Mouse (Mus musculus) monocyte, adult 5-6 weeks (primary cell): ENCODE measurements around the gene Jhy. TPM values are rescaled to one million over a fixed set of nuclear protein-coding genes. Genes with fewer than 3 reads are reported as not detected.

Experiments used
- ATAC-seq: fragments of 153-309, 156-312 bp; replicated peaks from 2 replicates; pipeline ENCODE4 v1.8.0; 2017; ENCODE audit warnings: mild to moderate bottlenecking; ENCODE audit not compliant: low TSS enrichment, insufficient number of reproducible peaks, severe bottlenecking, poor library complexity, low FRiP score
- total RNA-seq: library from RNA; stranded (forward); fragments of 200-1000, 200-491, 200-594 nt; gene quantifications from 3 replicates; pipeline ENCODE4 v1.2.3, GENCODE M21; 2017

The Jhy gene
- total RNA-seq, 1 experiment from 2014 or later = not detected

DNA sequence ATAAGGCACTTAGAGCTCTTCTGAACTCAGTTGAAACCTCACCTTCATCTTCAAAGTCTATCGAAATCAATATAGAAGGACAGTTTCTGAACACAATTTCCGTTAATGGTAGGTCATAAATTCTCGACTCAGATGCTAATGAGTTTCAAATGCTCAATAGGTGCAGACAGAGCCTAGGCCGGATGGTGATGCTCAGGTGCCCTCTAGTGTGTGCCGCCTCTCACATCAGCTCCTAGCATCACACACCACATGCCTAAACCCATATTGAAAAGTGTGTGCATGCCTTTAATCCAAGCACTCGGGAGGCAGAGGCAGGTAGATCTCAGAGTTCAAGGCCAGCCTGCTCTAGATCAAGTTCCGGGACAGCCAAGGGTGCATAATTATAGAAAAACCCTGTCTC lies 26.5 kb downstream of the Jhy start:
- ATAC-seq = no peak

DNA sequence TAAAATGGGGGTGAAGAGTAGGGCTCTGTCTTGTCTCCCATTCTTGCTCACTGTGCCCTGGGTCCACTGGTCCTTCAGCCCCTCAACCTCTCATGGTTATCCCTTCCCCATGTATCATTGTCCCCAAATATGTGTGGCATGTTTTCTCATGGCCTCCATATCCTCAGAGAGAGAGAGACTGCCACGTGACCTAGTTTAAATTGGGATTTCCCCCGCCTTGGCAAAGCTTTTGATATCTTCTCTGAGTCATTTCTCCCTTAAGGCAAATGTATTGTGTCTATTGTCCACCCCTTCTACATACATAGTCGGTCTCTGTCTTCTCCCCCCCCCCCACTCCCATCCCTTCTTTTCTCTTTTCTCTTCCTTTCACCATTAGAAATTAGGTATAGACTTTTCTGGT lies 30.6 kb downstream of the Jhy start:
- ATAC-seq = no peak

DNA sequence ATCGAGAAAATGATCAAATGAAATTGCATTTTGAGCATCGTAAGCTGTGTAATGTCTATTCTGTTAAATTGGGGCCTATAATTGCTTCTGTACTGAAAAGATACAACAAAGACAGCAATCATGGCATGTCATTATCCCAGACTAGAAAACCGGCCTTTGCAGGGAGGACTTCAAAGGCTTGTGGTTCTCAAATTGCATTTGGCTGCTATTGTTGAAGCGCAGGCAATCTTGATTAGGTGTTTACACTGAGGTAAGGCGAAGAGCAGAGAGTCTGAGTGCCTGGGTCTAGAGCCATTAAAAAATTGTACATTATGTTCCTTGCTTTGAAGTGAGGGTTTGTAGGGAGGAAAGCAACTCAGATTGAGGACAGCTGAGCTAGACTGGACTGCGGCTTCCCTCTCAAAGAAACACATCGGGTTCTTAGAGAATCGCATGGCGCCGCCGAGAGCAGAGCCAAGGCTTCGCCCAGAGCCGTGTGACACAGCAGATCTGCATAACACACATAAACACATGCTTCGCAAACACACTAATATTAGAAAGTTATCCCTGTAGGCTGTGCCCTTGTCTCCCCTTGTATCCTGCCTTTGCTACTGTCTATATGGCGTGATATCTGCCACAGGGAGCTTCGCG lies 36.5 kb downstream of the Jhy start:
- ATAC-seq = no peak

DNA sequence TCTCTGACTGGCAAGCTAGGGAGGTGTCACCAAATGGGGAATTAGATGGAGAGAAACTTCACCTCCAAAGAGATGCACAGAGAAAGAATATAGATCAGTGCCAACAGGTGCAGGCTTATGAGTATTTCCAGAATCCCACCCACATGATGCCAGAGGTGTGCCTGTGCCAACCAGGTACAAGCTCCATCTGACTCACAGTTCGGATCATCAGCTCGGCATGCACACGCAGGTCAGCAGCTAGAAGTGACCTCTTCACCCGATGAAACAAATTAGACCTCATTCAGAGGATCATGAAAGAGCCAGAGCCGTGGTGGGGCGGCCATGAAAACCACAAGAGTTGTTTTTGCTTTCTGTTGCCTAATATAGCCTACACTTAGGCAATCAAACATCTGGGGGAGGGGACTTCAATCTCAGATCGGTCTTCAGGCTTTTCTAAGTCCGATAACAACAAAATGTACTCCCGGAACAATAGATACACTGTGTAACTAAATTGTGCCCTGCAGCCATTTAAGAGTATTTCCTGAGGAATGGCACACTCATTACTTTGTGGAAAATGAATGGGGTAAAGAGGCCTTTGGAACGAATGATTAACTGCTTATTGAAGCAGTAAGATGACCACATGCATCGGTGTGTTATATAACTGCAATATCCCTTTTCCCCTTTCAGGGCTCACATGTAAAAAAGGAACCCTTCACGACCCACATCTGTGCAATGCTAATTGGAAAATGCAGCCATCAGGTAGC lies 45.9 kb downstream of the Jhy start:
- no peak for ATAC-seq

DNA sequence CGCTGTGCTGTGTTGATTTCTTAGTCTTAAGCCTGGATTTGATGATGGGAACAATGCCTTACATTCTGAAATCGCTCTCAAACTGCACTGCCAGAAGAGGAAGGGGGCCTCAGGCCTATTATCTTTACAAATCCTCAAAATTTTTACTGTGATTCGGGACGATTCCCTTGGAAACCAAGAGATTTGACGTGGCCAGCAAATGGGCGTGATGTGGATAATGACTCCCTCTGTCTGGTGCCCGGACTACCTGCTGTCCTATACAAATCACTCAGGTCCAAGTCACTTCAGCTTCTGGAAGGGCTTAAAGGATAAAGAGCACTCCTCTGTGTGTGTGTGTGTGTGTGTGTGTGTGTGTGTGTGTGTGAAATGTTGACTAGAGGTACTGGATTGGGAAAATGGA lies 55.0 kb downstream of the Jhy start:
- ATAC-seq = no peak

DNA sequence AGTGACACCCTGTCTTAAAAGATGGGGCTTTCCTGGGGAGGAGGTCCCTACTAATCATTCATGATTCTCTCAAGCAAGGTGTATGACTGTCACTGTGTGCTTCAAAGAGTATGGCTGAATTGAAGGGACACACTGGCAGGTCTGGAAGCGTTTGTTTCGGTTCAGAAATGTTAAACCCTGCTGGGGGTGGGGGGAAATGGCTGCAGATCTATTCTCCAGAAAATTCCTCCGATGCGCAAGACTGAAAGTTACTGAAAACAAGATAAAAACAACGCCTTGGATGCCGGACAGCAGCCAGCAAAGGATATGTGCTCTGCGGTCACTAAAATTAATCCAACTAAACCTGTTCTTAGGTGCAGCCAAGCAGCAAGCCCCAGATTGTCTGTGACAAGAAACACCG lies 55.5 kb downstream of the Jhy start:
- ATAC-seq = no peak

DNA sequence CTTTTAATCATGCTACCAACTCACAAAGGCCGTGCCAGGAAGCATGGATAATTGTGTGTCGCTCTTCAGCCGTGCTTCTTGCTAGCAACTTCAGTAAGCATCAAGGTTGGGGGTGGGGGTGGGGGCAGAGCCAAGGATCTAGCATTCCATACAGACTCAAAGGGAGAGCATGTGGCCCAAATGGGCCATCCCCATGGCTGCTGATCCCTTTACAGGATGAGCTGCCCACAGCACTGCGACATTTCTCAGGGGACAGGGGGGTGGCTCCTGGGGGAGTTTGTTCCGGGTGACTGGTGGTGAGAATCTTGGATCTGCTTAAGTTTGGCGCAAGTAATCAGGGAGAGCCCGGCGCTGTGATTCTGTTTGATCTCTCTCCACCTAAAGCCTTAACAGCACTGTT lies 56.5 kb downstream of the Jhy start:
- ATAC-seq = no peak

DNA sequence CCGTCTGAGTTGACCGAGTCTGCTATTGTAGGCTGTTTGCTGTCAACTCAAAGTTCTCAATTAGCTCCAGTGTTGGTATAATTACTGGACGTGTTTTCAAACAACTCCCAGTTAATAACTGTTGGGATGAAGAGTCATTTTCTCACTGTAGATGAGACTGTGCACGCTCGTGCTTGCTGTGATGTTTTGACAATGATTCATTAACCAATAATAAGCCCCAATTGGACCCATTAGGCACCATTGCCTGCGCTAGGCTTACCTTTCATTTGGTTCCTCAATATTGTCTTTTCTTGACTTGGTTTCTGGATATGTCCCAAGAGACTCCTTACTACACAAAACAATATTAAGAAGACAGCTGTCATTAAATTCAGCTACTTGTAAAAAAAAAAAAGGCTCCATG lies 71.5 kb downstream of the Jhy start:
- ATAC-seq = no peak

DNA sequence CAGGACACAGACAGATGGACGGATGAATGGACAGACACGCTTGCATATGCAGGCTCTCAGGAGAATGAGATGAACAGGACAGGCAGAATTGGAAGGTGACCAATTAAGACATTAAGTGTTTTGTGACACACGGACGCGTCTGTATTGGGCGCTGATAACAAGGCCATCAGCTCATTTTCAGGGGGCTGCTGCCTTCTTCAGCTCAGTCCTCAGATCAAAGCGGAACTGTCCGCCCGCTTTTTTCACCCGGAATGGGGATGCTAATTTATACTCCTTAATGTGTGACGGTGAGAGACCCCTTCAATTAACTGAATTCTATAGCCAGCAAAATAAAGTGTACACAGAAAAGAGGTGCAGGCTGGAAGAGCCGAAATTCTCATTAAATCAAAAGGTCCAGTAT lies 74.5 kb downstream of the Jhy start:
- ATAC-seq = no peak

DNA sequence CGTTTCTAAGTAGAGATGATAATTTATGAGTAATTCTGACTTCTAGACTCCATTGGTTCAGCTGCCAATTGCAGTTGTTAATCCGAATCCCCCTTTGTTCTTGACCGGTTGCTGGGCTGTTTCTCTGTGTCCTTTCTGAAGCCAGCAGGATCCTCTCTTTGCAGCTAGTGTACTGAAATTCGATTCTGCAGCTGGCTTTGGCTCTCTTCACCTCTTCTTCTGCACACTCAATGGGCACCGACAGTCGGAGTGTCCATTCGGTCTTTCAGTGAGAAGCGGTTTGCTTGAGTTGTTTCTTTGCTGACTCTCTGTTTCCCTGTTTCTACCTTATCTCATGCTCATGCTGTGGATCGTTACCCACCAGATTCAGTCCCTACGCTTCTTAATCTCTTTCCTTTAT lies 78.2 kb downstream of the Jhy start:
- ATAC-seq = no peak

DNA sequence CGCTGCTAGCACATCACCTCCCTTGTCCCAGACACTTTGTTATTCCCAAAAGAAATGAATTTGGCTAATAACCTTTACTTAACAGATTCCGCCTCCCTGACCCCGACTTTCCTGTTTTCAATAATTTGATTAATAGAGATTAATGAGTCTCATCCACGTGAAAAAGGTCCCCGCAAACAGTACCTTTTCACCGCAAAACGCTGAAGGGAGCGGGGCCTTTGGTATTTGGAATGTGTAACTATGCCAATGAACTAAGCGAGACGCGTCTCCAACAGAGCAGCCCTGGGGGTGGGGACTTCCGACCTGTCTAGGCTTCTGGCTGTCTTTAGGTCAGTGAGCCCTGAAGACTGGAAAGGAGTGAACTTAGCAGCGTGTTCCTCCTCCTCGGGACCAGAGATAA lies 84.9 kb downstream of the Jhy start:
- no peak for ATAC-seq

DNA sequence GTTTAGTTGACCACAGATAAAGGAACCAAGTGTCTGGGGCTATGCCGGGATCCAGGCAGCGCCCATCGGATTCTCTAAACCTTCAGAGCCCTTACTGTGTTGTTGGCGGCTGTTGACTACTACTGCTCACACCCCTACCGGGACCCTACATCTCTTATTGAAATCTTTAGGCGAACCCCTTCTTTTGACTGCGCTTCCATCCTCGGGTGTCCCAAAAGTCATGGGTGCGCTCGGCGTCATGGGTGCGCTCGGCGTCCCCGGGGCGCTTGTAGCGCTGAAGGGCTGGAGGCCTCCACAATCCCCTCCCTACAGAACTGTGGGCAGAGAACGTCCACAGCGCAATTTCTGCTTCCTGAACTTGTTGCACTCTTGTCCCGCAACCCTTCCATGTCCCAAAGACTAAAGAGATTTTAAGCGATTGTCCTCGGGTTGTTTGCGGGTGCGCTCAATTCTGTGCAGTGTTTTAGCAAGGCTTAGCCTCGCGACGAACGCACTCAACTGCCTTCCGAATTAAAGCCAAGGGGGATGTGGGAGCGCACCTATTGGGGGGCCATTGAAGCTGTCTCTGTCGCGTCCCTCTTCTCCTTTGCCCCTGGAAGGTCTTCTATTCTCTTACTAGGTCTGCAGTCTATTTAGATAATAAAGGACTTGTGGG lies 85.5 kb downstream of the Jhy start:
- ATAC-seq = no peak

DNA sequence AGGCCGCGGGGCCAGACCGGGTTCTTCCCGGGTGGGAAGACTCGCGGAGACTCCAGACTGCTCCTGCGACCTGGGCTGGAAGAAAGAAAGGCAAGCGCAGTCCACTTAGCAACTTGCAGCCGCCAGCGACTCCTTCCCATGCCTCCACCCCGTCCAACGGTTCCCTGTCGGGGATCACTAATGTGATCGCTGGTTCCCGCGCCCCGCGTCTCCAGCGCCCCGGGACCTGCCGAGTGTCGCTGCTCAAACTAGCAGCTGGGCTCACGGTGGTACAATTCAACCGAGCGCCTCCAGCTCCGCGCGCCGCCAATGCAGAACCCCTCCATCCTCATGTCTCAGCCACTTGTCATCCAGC lies 86.1 kb downstream of the Jhy start:
- no peak for ATAC-seq

DNA sequence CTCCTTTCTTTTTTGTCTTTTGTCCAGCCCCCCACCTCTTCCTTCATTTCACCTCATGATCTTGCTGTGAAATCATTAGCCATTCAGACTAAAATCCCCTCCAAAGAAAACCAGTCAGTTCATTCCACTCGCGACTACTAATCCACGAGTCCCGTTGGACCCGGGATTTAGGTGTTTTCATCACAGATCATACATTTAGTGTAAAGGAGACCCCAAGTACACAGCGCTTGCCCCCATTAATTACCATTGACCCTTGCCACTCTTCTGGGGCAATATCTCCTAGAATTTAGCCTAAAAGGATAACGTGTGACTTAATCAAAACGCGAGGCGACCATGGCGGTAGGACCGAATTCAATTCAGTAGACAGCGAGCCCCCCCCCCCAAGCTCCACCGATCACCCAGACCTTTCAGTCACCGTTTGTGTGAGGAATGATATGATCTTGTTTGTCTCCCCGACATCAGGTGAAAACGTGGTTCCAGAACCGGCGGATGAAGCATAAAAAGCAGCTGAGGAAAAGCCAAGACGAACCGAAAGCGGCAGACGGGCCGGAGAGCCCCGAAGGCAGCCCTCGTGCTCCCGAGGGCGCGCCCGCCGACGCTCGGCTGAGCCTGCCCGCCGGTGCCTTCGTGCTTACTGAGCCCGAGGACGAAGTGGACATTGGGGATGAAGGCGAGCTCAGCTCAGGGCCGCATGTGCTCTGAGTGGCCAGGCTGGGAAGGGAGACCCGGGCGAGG lies 86.6 kb downstream of the Jhy start:
- no peak for ATAC-seq

DNA sequence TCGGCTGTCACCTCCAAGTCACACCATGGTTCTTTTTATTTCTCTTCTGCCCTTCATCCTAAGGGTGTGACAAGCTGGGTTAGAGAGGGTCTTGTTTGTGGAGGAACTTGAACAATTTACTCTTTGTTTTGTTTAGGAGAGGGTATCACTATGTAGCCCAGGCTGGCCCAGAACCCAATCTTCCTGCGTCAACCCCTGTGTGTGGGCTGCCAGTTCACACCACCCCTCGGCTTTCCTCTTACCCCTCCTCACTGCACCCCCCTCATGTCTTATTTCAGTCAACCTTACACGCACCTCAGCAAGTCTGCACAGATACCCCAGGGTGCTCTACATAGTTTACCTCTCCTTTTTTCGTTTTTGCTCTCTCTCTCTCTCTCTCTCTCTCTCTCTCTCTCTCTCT lies 87.2 kb downstream of the Jhy start:
- no peak for ATAC-seq

DNA sequence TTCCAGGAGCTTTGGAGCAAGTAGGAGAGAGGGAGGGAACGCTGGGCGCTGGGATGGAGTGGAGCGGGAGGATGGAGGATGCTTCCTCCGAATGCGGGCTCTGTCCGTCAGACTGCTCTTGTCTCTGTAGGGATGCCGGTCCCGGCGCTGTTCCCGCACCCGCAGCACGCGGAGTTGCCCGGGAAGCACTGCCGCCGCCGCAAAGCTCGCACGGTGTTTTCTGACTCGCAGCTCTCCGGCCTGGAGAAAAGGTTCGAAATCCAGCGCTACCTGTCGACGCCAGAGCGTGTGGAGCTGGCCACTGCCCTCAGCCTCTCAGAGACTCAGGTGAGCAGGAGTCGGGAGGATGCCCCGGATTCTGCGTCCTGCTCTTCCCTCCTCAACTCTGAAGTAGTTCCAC lies 87.8 kb downstream of the Jhy start:
- ATAC-seq = no peak

DNA sequence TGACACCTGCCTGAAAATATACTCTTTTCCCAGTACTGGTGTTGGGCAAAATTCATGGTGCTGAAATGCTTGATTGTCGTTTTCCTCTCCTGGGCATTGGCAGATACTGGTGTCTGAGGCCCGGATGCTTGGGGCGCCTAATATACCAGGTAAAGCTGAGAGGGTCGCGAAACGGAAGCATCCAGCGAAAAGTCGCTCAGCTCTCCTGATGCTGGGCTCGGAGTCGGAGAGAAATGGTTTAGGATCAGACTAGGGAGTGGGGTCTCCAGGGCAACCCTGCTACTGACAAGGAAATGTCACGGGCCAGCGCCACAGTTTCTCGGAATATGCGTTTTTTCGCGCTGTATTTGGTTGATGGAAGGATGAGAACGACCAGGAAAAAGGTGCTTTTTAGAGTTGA lies 88.5 kb downstream of the Jhy start:
- no peak for ATAC-seq

DNA sequence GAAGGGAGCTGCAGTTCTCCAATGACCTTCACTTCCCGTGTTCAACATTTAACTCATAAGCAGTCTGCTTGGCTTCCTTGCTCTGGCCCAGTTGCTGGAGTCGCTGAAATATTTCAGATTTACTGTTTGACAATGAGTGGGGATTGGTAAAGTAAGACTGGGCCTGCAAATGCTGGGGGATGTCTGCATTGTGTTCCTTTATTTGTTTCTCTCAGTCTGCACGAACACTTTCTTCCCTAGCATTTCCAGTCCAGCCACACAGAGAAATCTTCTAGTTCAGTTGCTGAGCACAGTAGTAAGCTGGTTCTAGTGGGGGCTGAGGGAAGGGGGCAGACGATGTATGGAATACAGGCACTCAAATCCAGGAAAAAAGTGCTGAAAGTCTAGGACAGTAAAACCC lies 89.0 kb downstream of the Jhy start:
- no peak for ATAC-seq

DNA sequence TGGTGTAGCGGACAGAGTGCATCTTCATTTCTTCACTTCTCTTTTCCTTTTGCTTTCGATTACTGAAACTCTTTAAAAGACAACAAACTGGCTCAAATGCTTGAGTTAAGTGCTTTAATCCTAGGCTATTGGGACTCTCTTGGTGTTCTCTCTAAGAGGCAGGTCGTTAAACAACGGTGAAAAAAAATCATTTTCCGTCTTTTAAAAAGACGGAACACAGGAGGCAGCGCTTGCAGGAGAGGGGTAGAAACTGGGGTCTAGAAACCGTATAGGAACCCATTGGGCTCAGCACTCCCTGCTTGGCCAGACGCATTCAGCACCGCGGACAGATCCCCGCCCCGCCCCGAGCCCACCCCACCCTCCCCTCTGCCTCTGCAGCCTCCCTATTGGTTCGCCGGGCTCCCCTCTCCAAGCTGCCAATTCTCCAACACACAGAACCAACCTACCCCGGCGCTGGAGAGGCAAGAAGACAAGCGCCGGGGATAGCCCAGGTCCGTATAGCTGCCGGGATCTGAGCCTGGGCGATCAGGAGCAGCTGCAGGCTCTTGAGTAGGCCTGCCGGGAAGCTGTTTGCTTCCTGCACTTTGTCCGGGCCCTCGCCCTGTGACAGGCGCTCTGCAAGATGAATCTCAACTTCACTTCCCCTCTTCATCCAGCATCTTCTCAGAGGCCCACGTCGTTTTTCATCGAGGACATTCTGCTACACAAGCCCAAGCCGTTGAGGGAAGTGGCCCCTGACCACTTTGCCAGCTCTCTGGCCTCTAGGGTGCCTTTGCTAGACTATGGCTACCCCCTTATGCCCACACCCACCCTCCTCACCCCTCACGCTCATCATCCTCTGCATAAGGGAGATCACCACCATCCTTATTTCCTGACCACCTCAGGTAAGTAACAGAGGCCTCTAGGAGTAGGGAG lies 90.1 kb downstream of the Jhy start, which contains the start of gene Bsx:
Bsx (plus strand) TSS at position 572 of the 915 bp plus-strand sequence.
- no peak for ATAC-seq
